Mouse (Mus musculus) gastrocnemius, postnatal 10 days (tissue): ENCODE measurements around the gene C2. TPM values are rescaled to one million over a fixed set of nuclear protein-coding genes. Genes with fewer than 3 reads are reported as not detected.
A peak's percentile ranks its signal among the peaks of the same experiment; 100 is the strongest.
"Not testable (repeated sequence)": the region's sequence is repeated elsewhere in the genome, so short reads cannot be mapped to it uniquely, and the experiment has no call there.

ENCODE experiments used
- DNase-seq: peaks from one replicate; pipeline ENCODE4 v3.0.0; 2021; ENCODE audit warnings: mixed read lengths
- total RNA-seq, 2 experiments: library from RNA; stranded (reverse); gene quantifications; 2 replicates each; pipeline ENCODE4 v1.2.3; 2021

C2 gene
- total RNA-seq, 2 experiments from 2014 or later = 4.3 to 5.6 TPM

GRCm38 (mm10) chr17:34911945-34912351 is 13.9 kb upstream of the C2 start:
- peak; percentile 81 for DNase-seq

GRCm38 (mm10) chr17:34910982-34911381 is 12.9 kb upstream of the C2 start:
- DNase-seq = no peak

GRCm38 (mm10) chr17:34902895-34903294 is 4.8 kb upstream of the C2 start:
- no peak for DNase-seq

GRCm38 (mm10) chr17:34901948-34902347 is 3.9 kb upstream of the C2 start:
- DNase-seq = not testable (repeated sequence)

GRCm38 (mm10) chr17:34900826-34901225 is 2.8 kb upstream of the C2 start:
- not testable (repeated sequence) for DNase-seq

GRCm38 (mm10) chr17:34899890-34900243 is 1.8 kb upstream of the C2 start:
- no peak for DNase-seq

GRCm38 (mm10) chr17:34899053-34899889 is 1.2 kb upstream of the C2 start:
- peak; percentile 45 for DNase-seq

- DNase-seq = peak; percentile 38
Measured at GRCm38 (mm10) chr17:34898706-34899052, 614 bp upstream of the C2 start.

GRCm38 (mm10) chr17:34897373-34898159 is 499 bp downstream of the C2 start:
- no peak for DNase-seq

- DNase-seq = no peak
Measured at GRCm38 (mm10) chr17:34896366-34896765, 1.7 kb downstream of the C2 start.

- no peak for DNase-seq
Measured at GRCm38 (mm10) chr17:34895724-34896123, 2.3 kb downstream of the C2 start.

GRCm38 (mm10) chr17:34894801-34895530 is 3.1 kb downstream of the C2 start:
- DNase-seq = peak; percentile 70

- peak; percentile 96 for DNase-seq
Measured at GRCm38 (mm10) chr17:34894074-34894597, 3.9 kb downstream of the C2 start.

GRCm38 (mm10) chr17:34893072-34893824 is 4.8 kb downstream of the C2 start:
- DNase-seq = no peak

- DNase-seq = no peak
Measured at GRCm38 (mm10) chr17:34891377-34891776, 6.7 kb downstream of the C2 start.

- DNase-seq = no peak
Measured at GRCm38 (mm10) chr17:34890074-34890743, 7.9 kb downstream of the C2 start.

- no peak for DNase-seq
Measured at GRCm38 (mm10) chr17:34887942-34888341, 10.1 kb downstream of the C2 start.

- DNase-seq = no peak
Measured at GRCm38 (mm10) chr17:34885615-34886014, 12.4 kb downstream of the C2 start.

- DNase-seq = no peak
Measured at GRCm38 (mm10) chr17:34884704-34885103, 13.4 kb downstream of the C2 start.

- DNase-seq = no peak
Measured at GRCm38 (mm10) chr17:34883332-34883731, 14.7 kb downstream of the C2 start.

- no peak for DNase-seq
Measured at GRCm38 (mm10) chr17:34881683-34882310, 16.3 kb downstream of the C2 start, which contains the start of gene Gm20547. TSS of gene Gm20547 (minus strand) at chr17:34882042.
